Mouse (Mus musculus) liver, adult (tissue): ENCODE data around the gene Zfp90.

Experiments used
- GATA4 ChIP-seq: IDR thresholded peaks from 2 replicates; pipeline ENCODE4 v1.6.1; 2014; ENCODE audit warnings: mild to moderate bottlenecking, low read length; ENCODE audit not compliant: insufficient replicate concordance

Zfp90 gene

DNA sequence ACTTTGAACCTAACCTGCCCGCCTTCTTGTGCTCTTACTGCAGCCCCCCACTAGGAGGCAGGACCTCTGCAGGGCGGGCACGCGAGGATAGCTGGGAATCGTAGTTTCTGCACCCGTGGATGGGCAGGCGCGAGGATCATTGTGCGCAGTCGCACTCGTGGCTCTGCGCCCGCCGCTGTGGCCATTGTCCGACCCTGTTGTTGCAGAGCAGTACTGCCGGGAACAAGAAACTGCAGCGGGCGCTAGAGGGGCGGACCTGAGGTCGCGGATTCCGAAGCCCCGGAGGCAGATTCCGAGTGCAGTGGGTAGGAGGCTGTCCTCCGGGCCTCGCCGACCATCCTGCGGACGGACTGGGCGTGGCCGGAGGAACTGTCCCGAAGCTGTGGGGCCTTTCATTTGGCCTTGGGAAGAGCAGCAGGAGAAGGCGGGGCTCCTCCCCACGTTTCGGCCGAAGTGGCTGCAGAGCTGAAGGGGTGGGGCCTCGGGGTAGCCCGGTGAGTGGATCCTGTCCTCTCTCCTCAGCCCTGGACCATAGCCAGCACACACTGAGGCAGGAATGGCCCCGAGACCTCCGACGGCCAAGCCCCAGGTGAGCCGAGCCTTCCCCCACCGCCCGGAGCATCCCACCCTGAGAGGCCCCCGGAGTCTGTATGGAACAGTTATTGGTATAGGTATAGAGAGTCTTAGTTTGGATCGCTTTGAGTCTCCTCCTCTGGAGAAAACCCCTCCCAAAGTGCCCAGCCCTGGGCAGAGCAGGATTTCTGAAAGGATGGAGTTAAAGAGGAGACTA, at the start of gene Zfp90:
Gene Zfp90 (plus strand): TSS at position 146 of the 790 bp plus-strand sequence.
- peak; percentile 19; the same call in 1 of the 2 replicates for TF ChIP-seq GATA4

DNA sequence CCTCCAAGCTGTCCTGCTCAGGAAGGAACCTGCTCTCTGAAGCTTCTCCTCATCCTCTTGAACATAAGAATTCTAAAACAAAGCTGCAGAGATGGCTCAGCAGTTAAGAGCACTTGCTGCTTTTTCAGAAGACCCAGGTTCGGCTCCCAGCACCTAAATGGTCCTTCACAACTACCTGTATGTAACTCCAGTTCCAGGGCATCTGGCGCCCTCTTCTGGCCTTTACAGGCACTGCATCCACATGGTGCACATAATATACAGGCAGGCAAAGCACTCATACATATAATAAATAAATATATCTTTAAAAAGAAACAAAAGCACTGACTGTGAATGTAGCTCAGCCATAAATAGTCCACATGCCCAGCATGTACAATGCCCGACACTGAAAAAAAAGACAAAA, 46.6 kb upstream of the Zfp90 start:
- no peak for TF ChIP-seq GATA4

DNA sequence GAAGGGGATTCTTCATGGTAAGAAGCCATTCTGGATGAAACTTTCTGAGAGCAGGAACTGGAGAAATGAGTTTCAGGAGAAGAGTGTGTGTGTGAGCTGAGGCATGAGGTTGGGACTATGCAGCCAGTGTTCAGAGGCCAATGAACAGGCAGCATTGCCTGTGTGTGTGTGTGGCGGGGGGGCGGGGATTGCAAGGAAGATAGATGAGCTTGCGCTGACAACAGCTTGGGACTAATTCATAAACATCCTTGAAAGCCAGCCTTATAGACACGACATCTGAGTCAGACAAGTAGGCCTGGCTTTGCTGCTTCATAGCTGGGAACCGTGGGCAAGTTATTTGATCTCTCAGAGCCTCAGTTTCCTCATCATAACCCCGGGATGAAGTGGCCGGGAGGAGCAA, 46.1 kb upstream of the Zfp90 start:
- no peak for TF ChIP-seq GATA4

GRCm38 (mm10) chr8:106375957-106376356, 39.2 kb upstream of the Zfp90 start:
- TF ChIP-seq GATA4, result no peak

DNA sequence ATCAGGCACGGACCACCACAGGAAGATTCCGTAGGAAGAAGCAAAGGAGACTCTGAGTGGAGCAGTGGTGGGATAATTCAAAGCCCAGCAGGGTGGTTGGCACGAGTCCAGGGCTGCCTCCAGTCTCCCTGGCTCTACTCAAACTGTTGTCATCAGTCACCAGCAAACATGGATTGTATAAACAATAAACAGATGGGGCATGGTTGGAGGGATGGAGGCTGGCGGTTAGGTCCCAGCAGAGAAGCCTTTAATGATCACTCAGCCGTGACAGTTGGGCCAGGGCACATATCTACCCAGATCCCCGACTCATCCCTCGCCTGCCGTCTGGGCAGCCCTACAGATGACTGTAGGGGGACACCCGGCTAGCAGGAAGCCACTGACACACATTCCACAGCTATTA, 38.3 kb upstream of the Zfp90 start:
- TF ChIP-seq GATA4, result no peak

- no peak for TF ChIP-seq GATA4
Measured at GRCm38 (mm10) chr8:106378501-106379048, 36.6 kb upstream of the Zfp90 start.

DNA sequence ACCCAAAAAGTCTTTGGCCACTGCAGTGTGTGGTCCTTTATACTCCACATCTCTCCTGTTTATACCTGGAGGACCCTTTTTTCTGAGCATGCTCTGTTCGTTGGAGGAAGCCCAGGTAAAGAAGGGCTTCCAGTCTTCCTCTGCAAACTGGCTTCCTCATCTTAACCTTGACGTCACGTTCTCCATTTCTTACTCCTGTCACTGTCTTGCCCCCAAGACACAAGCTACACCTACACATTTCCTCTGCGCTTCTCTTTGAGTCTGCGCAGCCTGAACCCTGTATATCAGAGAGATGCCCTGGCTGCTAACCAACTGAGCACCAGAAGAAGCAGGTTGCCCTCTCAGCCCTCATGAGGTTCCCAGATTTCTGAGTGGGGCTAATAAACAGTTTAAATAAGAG, 35.8 kb upstream of the Zfp90 start:
- TF ChIP-seq GATA4, result no peak

- no peak for TF ChIP-seq GATA4
Measured at GRCm38 (mm10) chr8:106381026-106381425, 34.1 kb upstream of the Zfp90 start.

DNA sequence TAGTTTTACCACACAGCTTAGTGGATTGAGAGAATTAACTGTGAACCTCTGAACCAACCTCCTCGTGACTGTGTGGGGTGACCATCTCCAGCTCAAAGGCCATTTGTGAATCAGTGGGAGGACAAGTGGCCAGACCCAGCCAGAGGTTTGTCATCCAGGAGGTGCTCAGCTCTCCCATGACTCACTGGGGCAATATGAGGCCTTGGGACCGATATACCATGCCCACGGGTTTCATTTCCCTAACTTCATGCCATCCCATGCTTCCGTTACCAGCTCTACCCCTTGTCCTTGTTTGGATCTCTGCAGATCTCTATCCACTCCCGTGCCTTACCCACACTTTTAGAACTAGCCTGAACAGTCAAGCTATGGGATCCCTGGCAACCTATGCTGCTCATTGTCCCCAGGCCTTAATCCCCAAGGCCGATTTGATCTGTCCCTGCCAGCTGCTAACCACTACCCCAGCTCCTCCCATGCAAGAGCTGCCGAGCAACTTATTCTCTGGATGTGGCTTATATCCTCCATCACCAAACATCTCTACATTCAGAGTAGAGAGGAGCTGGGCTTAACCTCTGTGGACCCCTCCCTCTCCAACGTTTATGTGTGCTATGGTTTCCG, 27.2 kb upstream of the Zfp90 start:
- TF ChIP-seq GATA4, result no peak

DNA sequence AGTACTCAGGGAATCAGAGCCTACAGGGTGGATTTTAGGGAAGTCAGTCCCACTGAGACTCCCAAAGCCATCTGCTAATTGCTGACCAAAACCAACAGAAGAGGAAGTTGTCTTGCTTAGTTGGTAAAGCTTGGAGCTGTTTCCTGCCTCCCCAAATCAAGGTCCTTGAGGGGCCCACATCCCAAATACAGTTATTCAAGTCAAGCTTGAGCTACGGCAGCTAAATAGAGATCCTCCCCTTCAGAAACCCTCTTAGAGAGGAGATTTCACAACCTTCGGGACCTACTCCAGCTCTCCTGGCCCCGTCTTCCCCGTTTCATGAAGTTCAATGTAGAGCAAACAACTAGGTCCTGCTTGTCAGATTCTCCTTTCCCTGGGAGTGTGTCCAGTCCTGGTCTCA, 20.6 kb upstream of the Zfp90 start:
- TF ChIP-seq GATA4, result no peak

GRCm38 (mm10) chr8:106399694-106400093, 15.4 kb upstream of the Zfp90 start:
- TF ChIP-seq GATA4, result no peak

DNA sequence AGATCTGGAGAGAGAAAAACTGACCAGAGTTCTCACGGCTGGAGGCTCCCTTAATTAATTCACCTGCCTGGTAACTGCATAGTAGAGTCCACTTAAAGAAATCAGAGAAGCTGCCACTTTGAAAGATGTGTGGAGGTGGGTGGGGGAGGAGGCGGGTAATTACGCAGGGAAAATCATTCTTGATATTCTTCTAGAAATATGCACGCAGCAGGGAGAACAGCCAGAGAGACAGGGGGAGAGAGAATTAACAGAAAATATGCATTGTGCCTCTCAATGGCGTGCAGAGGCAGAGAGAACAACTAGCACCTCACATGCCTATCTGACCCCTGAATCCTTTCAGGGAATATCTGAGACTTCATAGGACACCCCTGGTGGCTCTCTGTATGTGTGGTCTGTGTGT, 14.9 kb upstream of the Zfp90 start:
- TF ChIP-seq GATA4, result no peak

GRCm38 (mm10) chr8:106403246-106403933, 11.7 kb upstream of the Zfp90 start:
- TF ChIP-seq GATA4, result no peak

- no peak for TF ChIP-seq GATA4
Measured at GRCm38 (mm10) chr8:106404825-106405224, 10.3 kb upstream of the Zfp90 start.

DNA sequence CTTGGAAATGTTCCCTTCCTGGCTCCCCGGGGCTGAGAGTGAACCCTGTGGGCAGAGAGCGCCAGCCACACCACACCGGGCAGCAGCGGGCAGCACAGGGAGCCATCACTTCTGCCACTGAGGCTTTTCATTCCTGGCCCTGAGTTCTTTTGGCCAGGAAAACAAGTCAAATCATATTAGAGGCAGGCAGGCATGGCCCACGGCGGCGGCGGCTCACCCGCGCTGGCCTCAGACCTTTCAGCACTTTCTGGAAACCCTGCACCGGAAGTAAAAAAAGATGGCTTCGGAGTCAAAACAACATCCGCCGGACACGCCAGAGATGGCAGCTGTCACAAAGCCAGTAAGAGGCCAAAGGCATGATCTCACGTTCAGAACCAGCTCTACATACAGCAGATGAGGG, 9.3 kb upstream of the Zfp90 start:
- no peak for TF ChIP-seq GATA4

GRCm38 (mm10) chr8:106410055-106410454, 5.1 kb upstream of the Zfp90 start:
- TF ChIP-seq GATA4, result no peak
